Mouse (Mus musculus): ENCODE measurements around the gene Iqcn.
A peak's percentile ranks its signal among the peaks of the same experiment; 100 is the strongest.

Iqcn gene

DNA sequence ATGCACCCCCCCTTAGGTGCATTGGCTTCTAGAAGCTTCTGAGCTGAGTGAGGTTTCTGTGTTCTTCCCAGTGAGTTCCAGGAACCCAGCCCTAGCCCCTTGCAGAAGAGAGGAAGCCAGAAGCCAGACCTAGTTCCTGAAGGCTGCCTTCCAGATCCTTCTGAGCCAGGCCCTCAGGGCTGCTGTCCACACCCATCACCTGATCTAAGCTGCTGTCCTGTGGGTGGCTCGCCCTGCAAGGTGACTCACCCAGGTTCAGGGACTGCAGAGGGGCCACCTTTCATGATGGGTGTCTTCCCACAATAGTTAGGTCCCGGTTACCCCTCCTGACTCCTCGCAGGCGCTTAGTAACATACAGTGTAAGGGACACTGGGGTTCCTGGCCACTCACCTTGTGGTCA lies 23.9 kb upstream of the Iqcn start:
- no peak for DNase-seq

DNA sequence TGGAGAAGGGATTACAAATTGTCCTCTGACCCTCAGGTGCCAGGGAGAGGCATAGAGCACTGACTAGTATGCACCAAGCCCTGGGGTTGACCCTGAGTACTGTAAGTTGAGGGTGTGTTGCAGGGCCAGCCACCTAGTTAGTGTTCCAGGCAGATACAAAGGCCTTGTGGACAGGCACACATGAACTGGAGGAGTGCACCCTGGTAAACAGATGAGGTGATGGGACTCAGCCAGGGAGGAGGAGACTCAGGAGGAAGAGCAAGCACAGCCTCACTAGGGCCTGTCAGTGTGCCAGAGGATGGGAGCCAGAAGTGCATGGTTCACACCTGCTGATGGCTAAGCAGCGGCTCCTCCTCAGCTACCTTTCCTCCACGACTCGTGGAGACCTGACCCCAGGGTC lies 23.2 kb upstream of the Iqcn start:
- DNase-seq = no peak

DNA sequence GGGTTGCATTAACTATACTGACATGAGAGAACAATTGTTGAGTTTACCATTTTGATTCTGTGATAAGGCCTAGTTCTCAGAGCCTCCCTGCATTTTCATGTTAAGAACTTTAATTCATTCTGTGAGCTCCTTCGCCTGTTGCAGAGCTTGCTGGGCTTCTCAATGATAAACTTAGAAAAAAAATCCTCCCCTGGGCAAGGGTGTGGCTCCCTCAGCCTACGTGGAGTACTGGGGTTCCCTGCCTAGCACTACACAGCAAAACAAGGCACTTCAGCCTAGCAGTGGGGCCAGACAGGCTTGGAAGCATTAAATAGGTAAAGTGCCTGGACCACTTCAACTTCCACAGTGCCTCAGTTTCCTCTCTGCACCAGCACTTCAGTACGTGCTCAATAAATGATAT lies 21.8 kb upstream of the Iqcn start:
- DNase-seq = no peak

DNA sequence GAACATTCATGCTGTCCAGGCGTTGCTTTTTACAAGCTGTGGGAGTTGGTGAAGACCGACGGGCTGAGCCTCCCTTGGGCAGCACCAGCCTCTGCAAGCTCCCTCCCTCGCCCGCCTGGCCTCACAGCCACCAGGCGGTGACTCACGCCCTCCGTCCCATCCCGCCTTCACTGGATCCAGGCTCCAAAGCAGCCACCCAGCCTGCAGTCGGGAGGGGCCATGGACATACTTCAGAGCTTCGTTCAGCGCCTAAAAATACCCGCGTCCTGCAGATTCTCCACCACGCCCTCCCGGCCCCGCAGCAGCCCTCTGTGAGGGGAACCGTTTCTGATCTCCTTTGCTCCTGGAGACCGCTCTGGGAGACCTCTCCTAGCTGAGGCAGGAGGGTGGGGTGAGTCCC lies 21.1 kb upstream of the Iqcn start:
- no peak for DNase-seq

DNA sequence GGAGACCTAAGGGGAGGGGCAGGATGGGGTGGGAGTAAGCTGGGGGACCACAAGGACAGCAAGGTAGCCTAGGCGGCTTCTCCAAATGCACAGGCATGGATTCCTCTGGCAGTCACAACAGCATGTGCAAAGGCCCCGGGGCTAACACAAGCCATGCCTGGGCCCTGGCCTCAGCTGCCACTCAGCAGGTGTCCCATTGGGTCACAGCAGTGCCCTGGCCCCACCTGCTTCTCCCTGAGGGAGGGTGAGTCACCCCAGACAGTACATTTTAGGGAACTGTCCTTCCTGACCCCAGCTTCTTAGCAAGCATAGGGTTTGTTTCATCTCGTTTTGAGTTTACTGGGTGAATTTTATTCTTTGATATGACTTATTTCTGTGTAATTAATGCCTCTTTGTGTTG lies 20.6 kb upstream of the Iqcn start:
- DNase-seq = no peak

DNA sequence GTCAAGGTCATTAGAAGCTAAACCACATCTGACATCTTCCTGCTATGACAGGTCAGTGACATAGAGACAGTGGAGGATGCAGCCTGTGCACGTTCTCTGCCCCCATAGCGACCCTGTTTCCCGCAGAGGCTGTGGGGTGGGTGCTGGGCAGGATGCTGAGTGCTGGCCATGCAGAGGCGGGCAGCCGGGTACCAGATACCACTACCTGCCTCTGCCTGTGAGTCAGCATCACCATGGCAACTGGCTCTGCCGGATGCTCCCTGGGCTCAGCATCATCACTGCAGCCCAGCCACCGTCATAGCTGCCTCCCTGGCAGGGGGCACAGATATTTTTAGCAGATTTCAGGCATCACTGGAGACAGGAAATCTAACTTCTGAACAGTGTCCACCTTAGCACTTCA lies 19.0 kb upstream of the Iqcn start:
- no peak for DNase-seq

DNA sequence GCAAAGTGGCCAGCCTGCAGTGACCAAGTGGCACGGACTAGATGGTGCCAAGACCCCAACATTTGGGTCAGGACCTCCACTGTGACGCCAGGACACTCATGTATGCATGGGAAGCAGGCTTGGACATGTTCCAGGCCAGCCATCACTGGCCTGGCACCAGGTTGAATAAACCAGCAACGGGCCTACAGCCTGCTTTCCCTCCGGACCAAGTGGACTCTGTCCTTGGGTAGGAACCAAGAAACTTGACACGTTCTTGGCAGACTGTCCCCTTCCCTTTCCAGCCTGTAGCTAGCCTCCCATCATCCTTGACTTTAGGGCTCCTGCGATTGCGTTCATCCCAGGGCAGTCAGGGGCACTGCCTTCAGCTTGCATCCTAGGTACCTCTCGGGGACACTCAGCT lies 15.7 kb upstream of the Iqcn start:
- DNase-seq = no peak

DNA sequence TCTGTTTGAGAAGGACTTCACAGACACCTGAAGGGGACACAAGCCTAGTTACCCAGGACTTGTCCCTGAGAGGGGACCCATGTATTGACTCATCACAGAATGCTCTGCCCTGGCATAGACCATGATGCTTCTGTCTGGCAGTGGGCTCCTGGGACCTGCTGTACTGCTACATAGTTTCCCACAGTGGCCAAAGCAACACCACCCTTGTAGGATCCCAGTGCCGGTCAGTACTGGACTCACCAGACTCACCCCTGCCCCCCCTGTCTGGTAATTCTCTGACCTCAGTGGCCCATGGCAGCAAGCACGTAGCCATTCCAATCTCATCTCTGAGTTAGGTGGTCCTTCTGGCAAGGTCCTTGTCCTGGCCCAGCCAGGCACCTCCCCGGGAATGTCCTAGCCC lies 15.1 kb upstream of the Iqcn start:
- no peak for DNase-seq

DNA sequence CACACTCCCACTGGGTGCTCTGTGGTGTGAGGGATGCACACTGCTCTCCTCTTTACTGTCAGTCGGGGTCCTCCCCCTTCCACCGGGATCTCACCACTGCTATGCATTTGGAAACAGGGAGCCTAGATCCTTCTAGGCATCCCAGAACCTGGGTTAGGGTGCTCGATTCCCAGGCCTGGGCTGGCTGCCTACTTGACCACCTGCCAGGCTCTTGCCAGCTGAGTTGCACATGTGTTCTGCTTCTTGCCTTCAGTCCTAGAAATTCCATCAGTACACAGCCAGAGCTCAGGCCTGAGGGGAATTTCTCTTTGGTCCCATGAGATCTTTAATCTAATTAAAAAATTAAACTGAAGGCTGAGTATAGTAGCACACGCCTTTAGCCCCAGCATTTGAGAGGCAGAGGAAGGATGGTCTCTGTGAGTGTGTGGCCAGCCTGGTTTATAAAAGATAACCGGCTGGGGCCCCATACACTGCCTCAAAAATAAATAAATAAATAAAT lies 13.3 kb upstream of the Iqcn start:
- DNase-seq = no peak

DNA sequence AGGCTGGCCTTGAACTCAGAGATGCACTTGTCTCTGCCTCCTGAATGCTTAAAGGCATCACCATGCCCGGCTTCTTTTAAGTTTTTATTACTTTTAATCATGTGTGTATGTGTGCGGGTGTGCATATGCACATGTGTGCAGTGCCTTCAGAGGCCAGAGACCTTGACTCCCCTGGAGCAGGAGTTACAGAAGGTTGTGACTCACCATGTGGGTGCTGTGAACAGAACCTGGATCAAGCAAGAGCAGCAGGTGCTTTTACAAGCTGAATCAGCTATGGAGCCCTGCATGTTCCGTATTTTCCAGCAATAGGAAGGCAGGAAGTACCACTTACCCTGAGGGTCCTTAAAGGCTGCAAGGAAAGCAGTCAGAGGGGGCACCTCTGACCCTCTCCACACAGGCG lies 12.0 kb upstream of the Iqcn start:
- DNase-seq = no peak

DNA sequence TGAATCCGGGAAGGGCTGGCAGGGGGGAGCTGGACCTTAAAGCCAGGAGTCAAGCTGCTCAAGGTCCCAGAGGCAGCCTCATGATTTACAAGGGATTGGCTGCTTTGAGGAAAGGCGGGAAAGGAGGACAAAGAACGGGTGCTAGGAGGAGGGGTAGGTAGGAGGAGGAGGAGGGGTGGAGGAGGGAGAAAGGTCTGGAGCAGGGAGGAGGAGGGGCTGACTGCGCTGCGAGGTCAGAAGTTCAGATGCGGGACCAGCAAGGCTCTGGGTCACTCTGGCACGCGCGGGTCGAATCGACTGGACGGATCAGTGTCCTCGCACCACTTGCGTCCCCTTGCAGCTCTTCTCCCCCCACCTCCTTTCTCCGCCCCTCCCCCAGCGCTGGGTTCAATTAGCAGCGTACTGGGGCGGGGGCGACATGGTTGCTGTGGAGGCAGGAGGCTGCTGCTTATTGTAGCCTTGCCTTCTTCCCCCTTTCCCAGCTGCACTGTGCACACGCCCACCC lies 11.5 kb upstream of the Iqcn start:
- DNase-seq = no peak

DNA sequence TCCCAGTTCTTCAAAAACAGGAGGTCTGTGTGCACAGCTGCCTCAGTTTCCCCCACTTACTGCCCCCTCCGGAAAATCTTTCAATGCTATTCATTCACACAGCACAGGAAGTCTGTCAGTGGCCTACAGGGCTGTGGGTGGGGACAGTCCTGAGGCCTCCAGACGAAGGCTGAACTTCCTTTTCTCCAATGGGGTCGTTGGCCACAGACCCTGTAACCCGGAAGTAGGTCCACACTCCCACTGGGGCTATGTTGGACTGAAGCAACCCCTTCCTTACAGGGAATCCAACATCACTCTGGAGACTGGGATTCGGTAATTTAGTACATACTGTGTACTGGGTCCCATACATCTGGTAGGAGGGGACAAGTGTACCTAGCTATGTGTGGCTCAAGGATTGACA lies 9.6 kb upstream of the Iqcn start:
- DNase-seq = peak in 1 of 2 experiments; percentile 28

DNA sequence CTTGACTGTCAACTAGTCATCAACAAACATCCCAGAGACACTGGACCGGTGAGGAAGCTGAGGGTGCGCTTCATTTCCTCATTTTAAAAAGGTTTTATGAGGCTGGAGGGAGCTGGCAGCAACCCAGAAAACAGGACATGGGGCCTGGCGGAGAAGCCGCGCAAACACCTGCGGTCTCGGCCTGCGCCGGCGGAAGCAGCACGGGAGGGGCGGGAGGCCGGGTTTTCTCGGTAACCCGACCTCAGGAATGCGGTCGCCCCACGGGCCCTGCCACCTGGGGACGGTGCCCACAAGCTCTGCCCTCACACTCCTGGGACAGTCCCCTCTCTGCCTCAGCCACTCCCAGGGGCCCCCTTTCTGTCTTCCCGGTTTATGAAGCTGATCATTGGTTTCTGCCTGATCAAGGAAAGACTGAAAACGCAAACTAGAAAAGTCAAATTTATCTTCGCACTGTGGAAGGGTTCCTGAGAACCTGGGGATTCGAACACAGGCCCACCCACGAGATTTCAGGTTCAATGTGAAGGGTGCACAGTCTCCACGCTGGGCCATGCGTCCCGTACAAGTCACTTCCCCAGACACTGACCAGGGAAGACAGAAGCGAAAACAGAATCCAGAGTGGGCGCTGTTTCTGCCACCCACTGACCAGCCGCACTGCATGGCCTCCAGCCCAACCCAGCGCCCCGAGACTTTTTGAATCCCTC lies 7.8 kb upstream of the Iqcn start:
- DNase-seq = peak; percentile 81 to 85

DNA sequence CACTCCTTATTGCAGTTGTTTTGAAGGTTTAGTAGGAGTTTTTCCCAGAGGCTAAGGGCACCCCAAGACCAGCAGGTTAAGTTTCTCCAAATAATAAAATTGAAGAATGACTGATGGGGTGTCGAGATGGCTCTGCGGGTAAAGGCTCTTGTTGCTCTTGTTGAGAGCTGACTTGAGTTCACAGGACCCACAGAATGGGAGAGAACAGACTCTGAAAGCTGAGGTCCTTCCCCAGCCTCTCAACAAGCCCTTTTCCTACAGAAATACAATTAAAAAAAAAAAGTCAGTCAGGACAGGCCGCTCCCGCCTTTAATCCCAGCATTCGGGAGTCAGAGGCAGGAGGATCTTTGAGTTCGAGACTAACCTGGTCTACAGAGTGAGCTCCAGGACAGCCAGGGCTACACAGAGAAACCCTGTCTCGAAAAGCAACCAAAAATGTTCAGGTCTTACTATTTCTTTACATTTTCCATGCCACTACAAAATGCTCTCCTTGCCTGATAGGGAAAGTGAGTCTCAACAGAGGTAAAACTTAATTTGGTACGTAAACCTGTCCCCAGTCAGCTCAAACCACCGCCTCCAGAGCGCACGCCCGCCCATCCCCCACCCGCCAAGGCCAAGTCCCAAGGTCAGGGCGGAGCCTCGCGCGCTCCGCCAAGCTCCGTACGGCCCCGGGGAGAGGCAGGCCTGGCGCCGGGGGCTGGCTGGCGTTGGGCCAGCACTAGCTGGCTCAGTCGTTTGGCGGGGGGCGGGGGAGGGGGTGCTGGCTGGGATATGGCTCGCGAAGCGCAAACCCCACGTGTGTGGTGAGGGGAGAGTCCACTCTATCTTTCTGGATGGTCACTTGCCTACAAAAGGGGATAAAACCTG lies 7.0 kb upstream of the Iqcn start:
- peak; percentile 52 to 65 for DNase-seq

DNA sequence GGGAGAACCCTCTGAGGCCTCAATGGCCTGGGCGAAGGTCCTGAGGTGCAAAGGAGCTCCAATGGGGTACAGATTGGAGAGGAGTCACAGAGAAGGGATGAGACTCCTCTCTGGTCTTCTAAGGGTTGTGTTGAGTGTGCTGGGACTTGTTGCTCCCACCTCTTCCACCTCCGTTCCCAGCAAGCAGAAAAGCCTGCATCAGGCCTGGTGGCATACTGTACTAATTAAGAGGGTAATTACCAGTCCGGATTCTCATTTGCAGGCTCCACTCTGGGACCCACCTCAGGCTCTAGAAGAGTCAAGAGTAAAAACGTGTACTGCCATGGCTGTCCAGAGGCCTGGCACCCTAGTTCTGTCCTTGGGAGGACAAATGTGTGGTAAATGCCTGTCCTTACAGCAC lies 6.3 kb upstream of the Iqcn start:
- no peak for DNase-seq

DNA sequence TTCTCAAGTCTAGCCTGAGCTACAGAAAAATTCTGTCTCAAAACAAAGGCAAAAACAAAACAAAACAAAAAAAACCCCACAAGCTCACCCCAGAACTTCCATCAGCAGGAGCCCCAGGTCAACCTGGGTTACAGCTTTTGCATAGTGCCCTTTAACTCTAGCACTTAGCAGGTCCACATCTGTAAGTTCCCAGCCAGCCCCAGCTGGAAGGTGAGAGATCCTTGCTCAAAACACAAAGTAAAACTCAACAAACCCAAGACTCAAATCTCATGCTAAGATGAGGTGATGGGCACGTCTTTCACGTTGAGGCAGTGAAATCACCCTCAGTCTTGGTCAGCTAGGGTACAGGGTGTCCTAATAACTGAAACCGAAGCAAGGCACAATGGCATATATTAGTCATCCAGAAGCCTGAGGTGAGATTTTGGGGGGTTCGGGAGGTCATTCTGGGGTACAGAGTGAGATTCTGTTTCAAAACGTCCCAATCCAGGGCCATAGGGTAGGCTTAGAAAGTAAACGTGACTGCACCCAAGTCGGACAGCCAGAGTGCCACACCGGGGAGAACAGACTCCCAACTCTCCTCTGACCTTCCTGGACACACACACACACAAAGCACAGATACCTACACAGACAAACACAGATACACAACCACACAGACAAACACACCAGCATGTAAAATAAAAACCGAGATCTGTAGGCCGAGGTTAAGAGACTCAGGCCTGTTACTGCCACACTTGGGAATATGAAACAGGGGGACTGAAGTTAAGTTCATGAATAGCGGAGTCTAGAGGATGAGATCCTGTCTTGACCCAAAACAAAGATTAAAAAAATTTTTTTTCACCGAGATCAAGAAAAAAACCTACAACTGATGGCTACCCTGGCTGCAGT lies 5.6 kb upstream of the Iqcn start:
- DNase-seq = no peak

DNA sequence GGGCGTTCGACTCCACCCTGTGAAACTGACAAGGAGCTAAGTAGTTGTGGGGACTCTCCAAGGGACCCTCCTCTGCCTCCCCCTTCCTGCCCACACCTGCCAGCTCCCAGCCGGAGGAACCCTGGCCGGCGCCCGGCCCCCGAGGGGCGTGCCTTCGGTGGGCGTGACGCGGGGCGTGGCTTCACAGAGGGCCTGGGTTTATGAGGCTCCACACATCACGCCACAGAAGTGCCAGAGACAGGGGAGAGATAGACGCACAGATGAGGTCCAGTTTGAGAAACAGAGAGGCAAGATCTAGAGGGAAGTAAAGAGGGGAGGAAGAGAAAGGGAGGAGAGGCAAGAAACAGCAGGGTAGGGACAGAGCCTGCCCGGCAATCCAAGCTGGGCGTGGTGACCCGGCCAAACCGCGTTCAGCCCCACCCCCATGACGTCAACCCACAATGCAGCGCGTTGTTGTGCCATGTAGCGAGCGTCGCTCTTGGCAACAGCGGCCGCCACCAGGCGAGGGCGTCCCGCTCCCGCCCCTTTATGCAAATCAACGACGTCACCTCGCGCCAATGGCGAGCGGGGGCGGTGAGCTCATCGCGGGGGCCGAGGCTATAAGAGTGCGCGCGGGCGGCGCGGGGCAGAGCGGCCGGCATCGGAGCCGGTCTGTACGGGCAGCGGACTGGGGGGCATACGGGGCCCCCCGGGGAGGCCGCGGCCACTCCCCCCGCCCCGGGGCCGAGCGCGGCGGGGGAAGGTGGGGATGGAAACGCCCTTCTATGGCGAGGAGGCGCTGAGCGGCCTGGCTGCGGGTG lies 4.7 kb upstream of the Iqcn start, which contains the start of gene Jund:
TSS of gene Jund (plus strand) at position 640 of the 800 bp plus-strand sequence.
- DNase-seq = peak; percentile 99 to 100

DNA sequence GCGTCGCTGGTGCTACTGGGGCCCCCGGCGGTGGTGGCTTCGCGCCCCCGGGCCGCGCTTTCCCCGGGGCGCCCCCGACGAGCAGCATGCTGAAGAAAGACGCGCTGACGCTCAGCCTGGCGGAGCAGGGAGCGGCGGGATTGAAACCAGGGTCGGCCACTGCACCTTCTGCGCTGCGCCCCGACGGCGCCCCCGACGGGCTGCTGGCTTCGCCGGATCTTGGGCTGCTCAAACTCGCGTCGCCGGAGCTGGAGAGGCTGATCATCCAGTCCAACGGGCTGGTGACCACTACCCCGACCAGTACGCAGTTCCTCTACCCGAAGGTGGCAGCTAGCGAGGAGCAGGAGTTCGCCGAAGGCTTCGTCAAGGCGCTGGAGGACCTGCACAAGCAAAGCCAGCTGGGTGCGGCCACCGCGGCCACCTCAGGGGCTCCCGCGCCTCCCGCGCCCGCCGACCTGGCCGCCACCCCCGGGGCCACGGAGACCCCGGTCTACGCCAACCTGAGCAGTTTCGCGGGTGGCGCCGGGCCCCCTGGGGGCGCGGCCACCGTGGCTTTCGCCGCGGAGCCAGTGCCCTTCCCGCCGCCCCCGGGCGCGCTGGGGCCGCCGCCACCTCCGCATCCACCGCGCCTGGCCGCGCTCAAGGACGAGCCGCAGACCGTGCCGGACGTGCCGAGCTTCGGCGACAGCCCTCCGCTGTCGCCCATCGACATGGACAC lies 4.0 kb upstream of the Iqcn start:
- peak; percentile 64 for DNase-seq

DNA sequence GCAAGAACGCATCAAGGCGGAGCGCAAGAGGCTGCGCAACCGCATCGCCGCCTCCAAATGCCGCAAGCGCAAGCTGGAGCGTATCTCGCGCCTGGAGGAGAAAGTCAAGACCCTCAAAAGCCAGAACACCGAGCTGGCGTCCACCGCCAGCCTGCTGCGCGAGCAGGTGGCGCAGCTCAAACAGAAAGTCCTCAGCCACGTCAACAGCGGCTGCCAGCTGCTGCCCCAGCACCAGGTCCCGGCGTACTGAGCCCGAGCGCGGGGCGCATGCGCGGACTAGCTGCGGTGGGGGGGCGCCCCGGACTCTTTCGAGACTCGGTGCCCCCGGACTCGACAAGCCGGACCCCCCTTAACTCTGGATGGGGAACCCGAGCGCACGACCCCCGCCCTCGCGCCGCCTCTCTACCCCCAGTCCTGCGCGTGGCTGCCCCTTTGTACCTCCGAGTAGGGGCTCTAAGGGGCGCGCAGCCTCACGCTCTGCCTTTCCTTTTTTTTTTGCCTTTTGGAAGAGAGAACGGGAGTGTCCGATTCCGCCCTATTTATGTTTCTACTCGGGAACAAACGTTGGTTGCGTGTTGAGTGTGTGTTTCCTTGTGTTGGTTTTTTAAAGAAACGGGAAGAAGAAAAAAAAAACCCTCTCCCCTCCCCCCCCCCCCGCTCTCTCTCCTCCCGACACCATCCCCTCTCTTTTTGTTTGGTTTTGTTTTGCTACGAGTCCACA lies 3.3 kb upstream of the Iqcn start:
- DNase-seq = peak; percentile 79 to 81

DNA sequence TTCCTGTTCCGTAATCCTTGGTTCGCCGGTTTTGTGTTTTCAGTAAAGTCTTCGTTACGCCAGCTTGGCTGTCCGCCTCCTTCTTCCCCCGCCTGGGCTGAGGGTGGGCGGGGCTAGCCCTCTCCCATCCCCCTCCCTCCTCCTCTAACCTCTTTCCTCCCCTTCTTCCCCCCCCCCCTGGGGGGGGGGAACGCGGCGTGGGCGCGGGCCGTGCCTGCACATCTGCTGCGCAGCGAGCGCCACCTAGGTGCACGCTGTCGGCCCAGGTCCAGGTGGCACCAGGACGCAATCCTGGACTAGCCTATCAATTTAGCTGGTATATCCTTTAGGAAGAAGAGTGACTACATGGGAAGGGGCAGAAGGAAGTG lies 2.7 kb upstream of the Iqcn start:
- DNase-seq = peak; percentile 91 to 92
